9 mouse cellular contexts compared by ENCODE assay signal in genomic region chr7:35681559-35681958, GRCm38 (mm10). TPM values are rescaled to one million over a fixed set of nuclear protein-coding genes. Genes with fewer than 3 reads are reported as not detected.
DNase-seq lines count a peak whose midpoint lies in the region; TF ChIP-seq lines count a peak whose summit lies in the region.
"Had no signal": no experiment of that assay in that cellular context is flagged by ENCODE, and none has a peak within 500 bp of the region (broad histone marks: within the 10 kb centered on the region; RNA-seq: fewer than 3 reads in every experiment).

No protein-coding gene starts in this region.

- DNase-seq in layer of hippocampus, adult 2 months (ENCODE audit: low spot score in 2 of 2) = no peak
- DNase-seq in layer of hippocampus, adult 9-10 months (ENCODE audit: low spot score) = no peak
- DNase-seq in thymus, postnatal 25 days = peak; percentile 10
- no peak for DNase-seq in thymus, postnatal 0 days (ENCODE audit: low spot score)
- DNase-seq in R1 (ENCODE audit: low read depth, low spot score) = peak; percentile 55
- no peak for DNase-seq in spleen, adult 18-20 months
- no peak for DNase-seq in kidney, postnatal 4 days
- DNase-seq: lung, postnatal 4 days had no signal

- H3K27ac ChIP-seq in layer of hippocampus, adult 2 months = no peak overlapping the region
- H3K27ac ChIP-seq: heart, embryonic 13.5 days had no signal

- peak; percentile 61 for TF ChIP-seq CTCF in layer of hippocampus, adult 2 months (conservative IDR thresholded peaks at IDR 0.05)

- H3K4me3 ChIP-seq in layer of hippocampus, adult 2 months = no peak overlapping the region
- H3K4me3 ChIP-seq: heart, embryonic 13.5 days had no signal

RNA-seq across cellular contexts. Expression of gene Pdcd5, which starts 34.2 kb away (rescaled TPM):
- 10 to 100 TPM; 71.8 to 72.4 TPM for total RNA-seq in layer of hippocampus, adult 2 months (2021)
- 266 and 274 TPM in 2 replicates for polyA plus RNA-seq in thymus, postnatal 0 days (2015; fragmentation: Nextera tagmentation; extraction: Ambion mirVana)

Comparison
In these comparisons a context has a peak if more than half of its experiments do, and no peak if none do; other contexts are left out.
1. DNase-seq: peak in thymus, postnatal 25 days (single experiment) and R1 (single experiment); none in layer of hippocampus, adult 2 months (0 of 2), layer of hippocampus, adult 9-10 months (single experiment), thymus, postnatal 0 days (single experiment), spleen, adult 18-20 months (0 of 2) and kidney, postnatal 4 days (0 of 2).